Mouse (Mus musculus): ENCODE data around the gene Trio.

- no peak for TF ChIP-seq POLR2A (IDR thresholded peaks at IDR 0.05; ENCODE audit: borderline replicate concordance, insufficient read depth, low read length)
- TF ChIP-seq CTCF (IDR thresholded peaks at IDR 0.05; ENCODE audit: borderline replicate concordance, insufficient read depth, low read depth, low read length) = no peak
These were observed 237.4 kb downstream of the Trio start for GRCm38 (mm10) chr15:27788122-27788759.
